Mouse (Mus musculus) activated CD4-positive, CD25-positive, alpha-beta regulatory T cell, adult 4 months (primary cell): Measurements from ENCODE around the gene Ralgapa2. TPM values are rescaled to one million over a fixed set of nuclear protein-coding genes. Genes with fewer than 3 reads are reported as not detected.

ENCODE experiments used
- ATAC-seq: one replicate; pipeline ENCODE4 v1.8.0; 2017
- polyA plus RNA-seq, 2 experiments: library from polyadenylated mRNA; unstranded; fragments of 100-300 nt; shearing (Covaris generic); gene quantifications; one replicate each; pipeline ENCODE4 v1.2.1; 2017

The Ralgapa2 gene
- polyA plus RNA-seq, 2 experiments from 2014 or later: 9.3 to 12.0 TPM

GRCm38 (mm10) chr2:146356524-146356923 is 155.6 kb downstream of the Ralgapa2 start:
- no peak for ATAC-seq

- ATAC-seq: no peak
These were observed 161.9 kb downstream of the Ralgapa2 start for GRCm38 (mm10) chr2:146350230-146350629.

- no peak for ATAC-seq
These were observed 164.2 kb downstream of the Ralgapa2 start for GRCm38 (mm10) chr2:146347942-146348341.

- ATAC-seq: no peak
These were observed 172.1 kb downstream of the Ralgapa2 start for GRCm38 (mm10) chr2:146340090-146340489.

GRCm38 (mm10) chr2:146337540-146337939 is 174.6 kb downstream of the Ralgapa2 start:
- ATAC-seq: no peak

GRCm38 (mm10) chr2:146331894-146332476 is 180.2 kb downstream of the Ralgapa2 start:
- no peak for ATAC-seq

GRCm38 (mm10) chr2:146330772-146331281 is 181.3 kb downstream of the Ralgapa2 start:
- no peak for ATAC-seq

- no peak for ATAC-seq
These were observed 182.0 kb downstream of the Ralgapa2 start for GRCm38 (mm10) chr2:146330101-146330500.

GRCm38 (mm10) chr2:146326654-146327053 is 185.5 kb downstream of the Ralgapa2 start:
- ATAC-seq: no peak

- ATAC-seq: no peak
These were observed 187.0 kb downstream of the Ralgapa2 start for GRCm38 (mm10) chr2:146324907-146325715.

- ATAC-seq: no peak
These were observed 187.8 kb downstream of the Ralgapa2 start for GRCm38 (mm10) chr2:146324140-146324906.

GRCm38 (mm10) chr2:146323528-146323927 is 188.6 kb downstream of the Ralgapa2 start:
- peak; percentile 53 for ATAC-seq

- peak; percentile 72 for ATAC-seq
These were observed 189.4 kb downstream of the Ralgapa2 start for GRCm38 (mm10) chr2:146322770-146323169.

- no peak for ATAC-seq
These were observed 190.1 kb downstream of the Ralgapa2 start for GRCm38 (mm10) chr2:146322019-146322418.

GRCm38 (mm10) chr2:146320666-146321065 is 191.5 kb downstream of the Ralgapa2 start:
- ATAC-seq: no peak

GRCm38 (mm10) chr2:146314751-146315150 is 197.4 kb downstream of the Ralgapa2 start:
- ATAC-seq: no peak

GRCm38 (mm10) chr2:146313811-146314210 is 198.3 kb downstream of the Ralgapa2 start:
- ATAC-seq: no peak

GRCm38 (mm10) chr2:146310760-146311159 is 201.4 kb downstream of the Ralgapa2 start:
- ATAC-seq: no peak

- no peak for ATAC-seq
These were observed 201.9 kb downstream of the Ralgapa2 start for GRCm38 (mm10) chr2:146310291-146310690.

- ATAC-seq: no peak
These were observed 202.7 kb downstream of the Ralgapa2 start for GRCm38 (mm10) chr2:146309413-146309812.

GRCm38 (mm10) chr2:146307060-146307459 is 205.1 kb downstream of the Ralgapa2 start:
- no peak for ATAC-seq

GRCm38 (mm10) chr2:146302094-146302699 is 209.9 kb downstream of the Ralgapa2 start:
- no peak for ATAC-seq
